10 mouse cellular contexts compared by ENCODE assay signal in genomic region chr3:36569836-36570235, GRCm38 (mm10). TPM values are rescaled to one million over a fixed set of nuclear protein-coding genes. Genes with fewer than 3 reads are reported as not detected.
DNase-seq lines count a peak whose midpoint lies in the region; ATAC-seq and TF ChIP-seq lines count a peak whose summit lies in the region.
"Had no signal": no experiment of that assay in that cellular context is flagged by ENCODE, and none has a peak within 500 bp of the region (broad histone marks: within the 10 kb centered on the region; RNA-seq: fewer than 3 reads in every experiment).

No protein-coding gene starts in this region.

- H3K36me3 ChIP-seq in forebrain, embryonic 11.5 days (ENCODE audit: control insufficient read depth, insufficient read depth, low read length): peaks cover 20% of the 10 kb centered on the region
- peaks cover 44% of the 10 kb centered on the region for H3K36me3 ChIP-seq in limb, embryonic 14.5 days (ENCODE audit: control insufficient read depth, insufficient read depth, low read length)

- WGBS in forebrain, embryonic 11.5 days: 91% methylated on average over 5 of the region's 5 CpGs
- 89% methylated on average over 5 of the region's 5 CpGs for WGBS in limb, embryonic 14.5 days

- peak overlapping the region; percentile 78 for H3K4me2 ChIP-seq in forebrain, embryonic 11.5 days (ENCODE audit: low read depth, low read length, severe bottlenecking)
- peak overlapping the region; percentile 92 for H3K4me2 ChIP-seq in limb, embryonic 14.5 days (replicated peaks; ENCODE audit: low read depth, low read length, severe bottlenecking)

- ATAC-seq in forebrain, embryonic 11.5 days (replicated peaks; ENCODE audit: low FRiP score): no peak
- no peak for ATAC-seq in limb, embryonic 14.5 days (ENCODE audit: low FRiP score, low read depth)

- H3K9me3 ChIP-seq in forebrain, embryonic 11.5 days (ENCODE audit: control insufficient read depth, low read length): no peaks in the 10 kb centered on the region
- H3K9me3 ChIP-seq in limb, embryonic 14.5 days (ENCODE audit: control insufficient read depth, low read length): no peaks in the 10 kb centered on the region

- peak overlapping the region; percentile 87 for H3K4me3 ChIP-seq in forebrain, embryonic 11.5 days (ENCODE audit: low read depth, low read length)
- H3K4me3 ChIP-seq in limb, embryonic 14.5 days (replicated peaks; ENCODE audit: low read length): peak overlapping the region; percentile 88
- H3K4me3 ChIP-seq: gastrocnemius, adult 2 months had no signal

- no peak overlapping the region for H3K27ac ChIP-seq in forebrain, embryonic 11.5 days (ENCODE audit: low read depth, low read length)
- no peak overlapping the region for H3K27ac ChIP-seq in limb, embryonic 14.5 days (replicated peaks; ENCODE audit: low read depth, low read length)
- H3K27ac ChIP-seq: gastrocnemius, adult 2 months had no signal

- peak overlapping the region; percentile 95 for H3K9ac ChIP-seq in forebrain, embryonic 11.5 days (ENCODE audit: low read length)
- peak overlapping the region; percentile 80 for H3K9ac ChIP-seq in limb, embryonic 14.5 days (ENCODE audit: low read depth, low read length, severe bottlenecking)

- peaks cover 9% of the 10 kb centered on the region; the same call in 1 of the 2 replicates for H3K4me1 ChIP-seq in forebrain, embryonic 11.5 days (replicated peaks; ENCODE audit: control insufficient read depth, insufficient read depth, low read length)
- H3K4me1 ChIP-seq in limb, embryonic 14.5 days (ENCODE audit: control insufficient read depth, insufficient read depth, low read length): peaks cover 12% of the 10 kb centered on the region

- TF ChIP-seq POLR2A in limb, embryonic 14.5 days (IDR thresholded peaks at IDR 0.05; ENCODE audit: borderline replicate concordance, extremely low read depth, insufficient read depth, insufficient read length): no peak

- no peaks in the 10 kb centered on the region for H3K27me3 ChIP-seq in forebrain, embryonic 11.5 days (ENCODE audit: control insufficient read depth, insufficient read depth, low read length)
- H3K27me3 ChIP-seq in limb, embryonic 14.5 days (ENCODE audit: control insufficient read depth, insufficient read depth, low read length): no peaks in the 10 kb centered on the region

- peak; percentile 9 to 31 for DNase-seq in spleen, postnatal 10 days (ENCODE audit: low spot score in 2 of 2)
- DNase-seq in spleen, adult 18-20 months: no peak
- no peak for DNase-seq in forebrain, embryonic 11.5 days (ENCODE audit: low spot score)
- no peak for DNase-seq in limb, embryonic 14.5 days (ENCODE audit: low spot score)
- peak; percentile 17 for DNase-seq in yolk sac, embryonic 10.5 days (ENCODE audit: low spot score)
- DNase-seq in layer of hippocampus, postnatal 10 days (ENCODE audit: low spot score in 2 of 2): no peak
- no peak for DNase-seq in right cerebral cortex, postnatal 36 days (ENCODE audit: low spot score in 2 of 2)
- no peak for DNase-seq in frontal cortex, adult 2 months (ENCODE audit: extremely low spot score in 1 of 2, low spot score in 1 of 2)
- DNase-seq: adrenal gland, postnatal 36 days; gastrocnemius, adult 2 months had no signal

RNA-seq across cellular contexts. Expression of gene Ccna2, which starts 2.1 kb away (rescaled TPM):
- polyA plus RNA-seq in forebrain, embryonic 11.5 days (2014; fragmentation: Nextera tagmentation; extraction: Ambion mirVana): 333 and 338 TPM in 2 replicates
- polyA plus RNA-seq in limb, embryonic 14.5 days (2012; rRNA removed): 106 and 112 TPM in 2 replicates
- 156 and 170 TPM in 2 replicates for polyA plus RNA-seq in limb, embryonic 14.5 days (2014; fragmentation: Nextera tagmentation; extraction: Ambion mirVana)
- total RNA-seq in layer of hippocampus, postnatal 10 days (2021): 1 to 10 TPM; 6.7 to 8.7 TPM
- 4.1 and 4.7 TPM in 2 replicates for polyA plus RNA-seq in frontal cortex, adult 2 months (2012; rRNA removed)

RNA-seq across cellular contexts. Expression of gene Exosc9, which starts 17.4 kb away (rescaled TPM):
- 101 and 103 TPM in 2 replicates for polyA plus RNA-seq in forebrain, embryonic 11.5 days (2014; fragmentation: Nextera tagmentation; extraction: Ambion mirVana)
- 29.0 and 34.8 TPM in 2 replicates for polyA plus RNA-seq in limb, embryonic 14.5 days (2012; rRNA removed)
- 54.5 and 55.0 TPM in 2 replicates for polyA plus RNA-seq in limb, embryonic 14.5 days (2014; fragmentation: Nextera tagmentation; extraction: Ambion mirVana)
- total RNA-seq in layer of hippocampus, postnatal 10 days (2021): 10 to 100 TPM; 46.7 to 50.4 TPM
- polyA plus RNA-seq in frontal cortex, adult 2 months (2012; rRNA removed): 34.5 and 39.7 TPM in 2 replicates

RNA-seq across cellular contexts. Expression of gene Bbs7, which starts 43.4 kb away (rescaled TPM):
- polyA plus RNA-seq in forebrain, embryonic 11.5 days (2014; fragmentation: Nextera tagmentation; extraction: Ambion mirVana): 23.4 and 23.5 TPM in 2 replicates
- polyA plus RNA-seq in limb, embryonic 14.5 days (2012; rRNA removed): 10.1 and 14.0 TPM in 2 replicates
- polyA plus RNA-seq in limb, embryonic 14.5 days (2014; fragmentation: Nextera tagmentation; extraction: Ambion mirVana): 11.6 and 12.2 TPM in 2 replicates
- 10 to 100 TPM; 14.1 to 14.8 TPM for total RNA-seq in layer of hippocampus, postnatal 10 days (2021)
- polyA plus RNA-seq in frontal cortex, adult 2 months (2012; rRNA removed): 18.1 and 19.5 TPM in 2 replicates

RNA-seq across cellular contexts. Expression of gene Gm11549, which starts 48.2 kb away (rescaled TPM):
- polyA plus RNA-seq in forebrain, embryonic 11.5 days (2014; fragmentation: Nextera tagmentation; extraction: Ambion mirVana): 0.64 and 0.99 TPM in 2 replicates
- polyA plus RNA-seq in limb, embryonic 14.5 days (2012; rRNA removed): 0.05 and 0.10 TPM in 2 replicates
- polyA plus RNA-seq in limb, embryonic 14.5 days (2014; fragmentation: Nextera tagmentation; extraction: Ambion mirVana): 0.11 TPM in 1 of 2 replicates, not detected in the other
- 1 to 10 TPM; 1.2 to 1.9 TPM for total RNA-seq in layer of hippocampus, postnatal 10 days (2021)
- polyA plus RNA-seq in frontal cortex, adult 2 months (2012; rRNA removed): 19.2 and 19.5 TPM in 2 replicates
- total RNA-seq: adrenal gland, postnatal 36 days; gastrocnemius, adult 2 months had no signal

Comparison
In these comparisons a context has a peak if more than half of its experiments do, and no peak if none do; other contexts are left out.
1. DNase-seq: peak in spleen, postnatal 10 days (2 of 2) and yolk sac, embryonic 10.5 days (single experiment); none in spleen, adult 18-20 months (0 of 2), forebrain, embryonic 11.5 days (single experiment), limb, embryonic 14.5 days (single experiment), layer of hippocampus, postnatal 10 days (0 of 2), right cerebral cortex, postnatal 36 days (0 of 2) and frontal cortex, adult 2 months (0 of 2).
2. RNA of gene Ccna2, which starts 2.1 kb away (polyA plus RNA-seq): 333 to 338 TPM in forebrain, embryonic 11.5 days and 106 to 170 TPM in limb, embryonic 14.5 days; 4.1 to 4.7 TPM in frontal cortex, adult 2 months; every median in the first group is over 10 times any median in the second.